Mouse (Mus musculus) testis, adult 2 months (tissue): ENCODE results near the gene Stard8. TPM values are rescaled to one million over a fixed set of nuclear protein-coding genes. Genes with fewer than 3 reads are reported as not detected.
"Not testable (repeated sequence)": the region's sequence is repeated elsewhere in the genome, so short reads cannot be mapped to it uniquely, and the experiment has no call there.

Experiments used
- H3K27ac ChIP-seq: fragments of 200-500 bp; 2 replicates; pipeline ENCODE4 v1.5.1; 2012; ENCODE audit warnings: low read depth, low read length; ENCODE audit not compliant: control insufficient read depth, insufficient read depth
- H3K27me3 ChIP-seq: fragments of 200-500 bp; 2 replicates; pipeline ENCODE4 v1.6.1; 2012; ENCODE audit warnings: mild to moderate bottlenecking, low read length, moderate library complexity; ENCODE audit not compliant: control insufficient read depth, insufficient read depth
- H3K36me3 ChIP-seq: fragments of 200-500 bp; 2 replicates; pipeline ENCODE4 v1.6.1; 2012; ENCODE audit warnings: mild to moderate bottlenecking, low read length; ENCODE audit not compliant: control insufficient read depth, insufficient read depth
- H3K4me1 ChIP-seq: fragments of 200-500 bp; 2 replicates; pipeline ENCODE4 v1.6.1; 2012; ENCODE audit warnings: low read length; ENCODE audit not compliant: control insufficient read depth, insufficient read depth
- H3K4me3 ChIP-seq: fragments of 200-500 bp; 2 replicates; pipeline ENCODE4 v1.5.1; 2012; ENCODE audit warnings: low read depth, mild to moderate bottlenecking, low read length, moderate library complexity, mixed read lengths; ENCODE audit not compliant: control insufficient read depth
- CTCF ChIP-seq: fragments of 200-500 bp; IDR thresholded peaks from 2 replicates; pipeline ENCODE4 v1.5.1; 2012; ENCODE audit warnings: low read depth, mild to moderate bottlenecking, inconsistent platforms, low read length, moderate library complexity; ENCODE audit not compliant: control insufficient read depth, insufficient read depth, insufficient replicate concordance
- POLR2A ChIP-seq: fragments of 200-500 bp; IDR thresholded peaks from 2 replicates; pipeline ENCODE4 v1.6.1; 2012; ENCODE audit warnings: low read depth, mild to moderate bottlenecking, inconsistent platforms, low read length, moderate library complexity; ENCODE audit not compliant: control insufficient read depth
- polyA plus RNA-seq: library from polyadenylated mRNA; depleted of rRNA; stranded (reverse); fragments of >200 nt; gene quantifications from 2 replicates; pipeline ENCODE4 v1.2.3, GENCODE M21; 2012; rRNA removed

The Stard8 gene
- 6.7 and 7.7 TPM in 2 replicates for polyA plus RNA-seq

DNA sequence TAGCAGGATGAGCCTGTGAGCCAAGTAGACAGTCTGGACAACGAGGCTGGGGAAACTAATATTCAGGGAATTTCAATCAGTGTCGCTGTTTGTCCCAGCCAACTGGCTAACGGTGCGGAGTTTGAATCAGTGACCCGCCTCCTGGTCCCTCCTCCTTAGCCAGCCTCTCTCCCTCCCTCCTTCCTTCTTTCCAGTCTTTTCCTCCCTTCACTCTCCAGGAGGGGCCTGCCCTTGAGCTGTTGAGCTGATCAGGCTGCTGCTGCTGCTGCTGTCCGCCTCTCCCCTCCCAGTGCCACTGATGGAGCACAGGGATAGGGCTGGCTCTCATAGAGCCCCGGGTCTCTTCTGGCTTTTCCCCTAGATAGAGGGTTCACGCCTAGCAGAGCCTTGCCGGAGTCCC, at the start of gene Stard8:
Gene Stard8, plus strand, starts transcription at position 203 of the 400 bp plus-strand sequence.
- Histone ChIP-seq H3K27ac (peak within 1 kb of the TSS; percentile 82), H3K4me3 (peak within 1 kb of the TSS; percentile 56), H3K36me3 (no peaks in the 10 kb centered on the region), H3K27me3 (no peaks in the 10 kb centered on the region), H3K4me1 (peaks cover 6% of the 10 kb centered on the region; the same call in 1 of the 2 replicates)
- peak; percentile 27; the same call in 1 of the 2 replicates for TF ChIP-seq POLR2A
- no peak for TF ChIP-seq CTCF

- Histone ChIP-seq H3K4me1 (no peaks in the 10 kb centered on the region), H3K27me3 (no peaks in the 10 kb centered on the region)
- TF ChIP-seq CTCF, result peak; percentile 45; the same call in 1 of the 2 replicates
- no peak for TF ChIP-seq POLR2A
Observed at GRCm38 (mm10) chrX:98953941-98954340, 49.1 kb upstream of the Stard8 start.

DNA sequence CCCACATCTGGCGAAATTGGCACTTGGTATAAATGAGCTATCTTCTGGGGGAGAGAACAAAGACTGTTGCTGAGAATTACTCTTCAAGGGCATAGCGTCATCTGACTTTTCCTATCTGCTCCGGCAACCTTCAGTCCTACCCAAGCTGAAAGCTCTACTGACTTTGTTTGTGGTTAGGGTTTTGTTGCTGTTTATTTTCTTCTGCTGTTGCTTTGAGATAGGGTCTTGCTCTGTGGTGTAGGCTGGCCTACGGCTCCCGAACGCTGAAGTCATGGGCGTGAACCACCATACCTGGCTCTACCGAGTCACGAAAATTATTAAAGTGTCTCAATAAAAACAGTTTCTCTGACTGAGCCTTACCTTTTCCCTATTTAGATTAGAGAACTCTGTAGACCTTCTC, 44.8 kb upstream of the Stard8 start:
- Histone ChIP-seq H3K4me1 (no peaks in the 10 kb centered on the region), H3K36me3 (no peaks in the 10 kb centered on the region), H3K27ac (no peak overlapping the region; the same call in 1 of the 2 replicates), H3K27me3 (no peaks in the 10 kb centered on the region), H3K4me3 (no peak overlapping the region)
- TF ChIP-seq CTCF (no peak), POLR2A (no peak)

More at GRCm38 (mm10) chrX:98953941-98954340, 49.1 kb upstream of the Stard8 start:
- Histone ChIP-seq H3K4me3 (no peak overlapping the region), H3K27ac (no peak overlapping the region), H3K36me3 (no peaks in the 10 kb centered on the region)

GRCm38 (mm10) chrX:98959050-98959449, 44.0 kb upstream of the Stard8 start:
- no peaks in the 10 kb centered on the region for H3K4me1 ChIP-seq
- no peak overlapping the region for H3K4me3 ChIP-seq
- H3K27me3 ChIP-seq, result no peaks in the 10 kb centered on the region
- 0 out of 2 replicates have a peak overlapping the region, but pooled peaks have one; percentile 8 for H3K27ac ChIP-seq
- no peak for TF ChIP-seq CTCF
- TF ChIP-seq POLR2A, result no peak
- H3K36me3 ChIP-seq, result no peaks in the 10 kb centered on the region

- Histone ChIP-seq H3K27me3 (no peaks in the 10 kb centered on the region), H3K4me3 (no peak overlapping the region), H3K27ac (no peak overlapping the region), H3K36me3 (no peaks in the 10 kb centered on the region), H3K4me1 (no peaks in the 10 kb centered on the region)
- no peak for TF ChIP-seq POLR2A
Observed at GRCm38 (mm10) chrX:98963742-98964141, 39.3 kb upstream of the Stard8 start.

GRCm38 (mm10) chrX:98964513-98964912, 38.5 kb upstream of the Stard8 start:
- Histone ChIP-seq H3K4me1 (no peaks in the 10 kb centered on the region), H3K27me3 (no peaks in the 10 kb centered on the region), H3K4me3 (no peak overlapping the region), H3K36me3 (no peaks in the 10 kb centered on the region), H3K27ac (no peak overlapping the region)
- TF ChIP-seq CTCF, result no peak
- TF ChIP-seq POLR2A, result no peak

- not testable (repeated sequence) for H3K27me3 ChIP-seq
Observed at GRCm38 (mm10) chrX:98986611-98987010, 16.4 kb upstream of the Stard8 start.

GRCm38 (mm10) chrX:98989574-98989973, 13.5 kb upstream of the Stard8 start:
- H3K27ac ChIP-seq, result no peak overlapping the region
- no peaks in the 10 kb centered on the region for H3K27me3 ChIP-seq
- no peaks in the 10 kb centered on the region for H3K36me3 ChIP-seq
- no peak overlapping the region for H3K4me3 ChIP-seq
- no peaks in the 10 kb centered on the region for H3K4me1 ChIP-seq
- peak; percentile 14; the same call in 1 of the 2 replicates for TF ChIP-seq CTCF
- no peak for TF ChIP-seq POLR2A

More at GRCm38 (mm10) chrX:98986611-98987010, 16.4 kb upstream of the Stard8 start:
- H3K27ac ChIP-seq, H3K36me3 ChIP-seq, H3K4me1 ChIP-seq, H3K4me3 ChIP-seq: not testable (repeated sequence)
- TF ChIP-seq CTCF, result peak; percentile 37; the same call in 1 of the 2 replicates
